Mouse (Mus musculus) small intestine, adult 2 months (tissue): Measurements from ENCODE around the gene Gstm7.

Experiments used
- CTCF ChIP-seq: fragments of 200-500 bp; IDR thresholded peaks from 2 replicates; pipeline ENCODE4 v1.5.1; 2012; ENCODE audit warnings: low read depth, mild to moderate bottlenecking, control low read depth, inconsistent platforms, low read length, moderate library complexity, mixed read lengths; ENCODE audit not compliant: insufficient replicate concordance, insufficient read length; ENCODE audit errors: extremely low read depth
- POLR2A ChIP-seq: fragments of 200-500 bp; IDR thresholded peaks from 2 replicates; pipeline ENCODE4 v1.6.1; 2012; ENCODE audit warnings: low read depth, mild to moderate bottlenecking, control low read depth, inconsistent platforms, low read length, moderate library complexity

DNA sequence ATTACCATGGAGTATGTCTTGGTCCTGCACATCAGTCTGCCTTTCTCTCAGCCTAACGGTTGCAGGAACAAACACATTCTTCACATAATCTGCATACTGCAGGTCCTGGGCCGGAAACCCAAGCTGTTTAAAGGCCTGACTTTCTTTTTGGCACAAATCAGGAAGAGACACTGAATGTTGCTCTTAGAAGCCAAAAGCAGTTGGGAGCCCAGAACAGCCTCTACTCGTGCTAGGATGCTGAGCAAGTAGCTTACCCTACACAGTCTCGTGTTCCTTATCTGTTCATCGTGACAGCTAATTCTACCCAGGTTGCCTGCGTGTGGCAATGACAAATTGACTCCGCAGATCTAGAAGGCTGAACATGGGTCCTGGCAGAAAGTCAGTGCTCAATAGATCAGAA is 8.9 kb upstream of the Gstm7 start:
- TF ChIP-seq CTCF (no peak), POLR2A (no peak)
